Mouse (Mus musculus): ENCODE results near the gene Itgb7.

DNA sequence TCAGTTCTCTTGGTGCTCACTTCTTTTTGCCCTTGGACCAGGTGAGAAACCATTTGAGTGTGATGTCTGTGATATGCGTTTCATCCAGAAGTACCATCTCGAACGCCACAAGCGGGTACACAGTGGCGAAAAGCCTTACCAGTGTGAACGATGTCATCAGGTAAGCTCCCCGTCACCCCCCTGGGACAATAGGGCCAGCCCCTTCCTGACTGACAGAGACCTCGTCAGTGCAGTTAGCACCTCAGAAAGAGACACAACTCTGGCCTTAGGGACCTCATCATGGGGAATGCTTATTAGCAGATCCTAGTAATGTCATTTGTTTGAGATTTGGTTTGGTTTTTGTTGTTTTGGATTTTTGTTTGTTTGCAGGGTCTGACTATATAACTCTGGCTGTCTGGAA, 22.6 kb downstream of the Itgb7 start:
- TF ChIP-seq USF1 (IDR thresholded peaks at IDR 0.05; ENCODE audit: low read depth, low read length) (no peak), GATA1 (IDR thresholded peaks at IDR 0.05; ENCODE audit: low read depth, low read length) (no peak), POLR2A (IDR thresholded peaks at IDR 0.05; ENCODE audit: control insufficient read depth in 1 of 2, insufficient read depth in 1 of 2, low read depth in 1 of 2, low read length in 2 of 2, poor library complexity in 1 of 2) (no peak), ELF1 (IDR thresholded peaks at IDR 0.05; ENCODE audit: low read depth, low read length) (no peak), CTCF (IDR thresholded peaks at IDR 0.05 in 2 of 3, conservative IDR thresholded peaks at IDR 0.05 in 1 of 3; ENCODE audit: control insufficient read depth in 1 of 3, insufficient read depth in 1 of 3, low read depth in 2 of 3, low read length in 3 of 3, poor library complexity in 1 of 3, severe bottlenecking in 1 of 3) (no peak), KAT2A (conservative IDR thresholded peaks at IDR 0.05; ENCODE audit: low read depth, low read length) (no peak), E2F4 (IDR thresholded peaks at IDR 0.05; ENCODE audit: borderline replicate concordance, low read depth, low read length) (no peak), MYC (IDR thresholded peaks at IDR 0.05; ENCODE audit: low read depth, low read length) (no peak), RCOR1 (IDR thresholded peaks at IDR 0.05; ENCODE audit: low read depth, low read length) (no peak), ZNF384 (IDR thresholded peaks at IDR 0.05; ENCODE audit: low read depth, low read length) (no peak), SIN3A (IDR thresholded peaks at IDR 0.05; ENCODE audit: low read length) (no peak), TCF12 (IDR thresholded peaks at IDR 0.05; ENCODE audit: low read depth, low read length) (no peak)

Measured in MEL (cell line).